Mouse (Mus musculus): ENCODE results near the gene Mapk6.

- TF ChIP-seq CTCF (IDR thresholded peaks at IDR 0.05; ENCODE audit: low read depth, low read length) (no peak), POLR2A (IDR thresholded peaks at IDR 0.05; ENCODE audit: extremely low read depth, insufficient read depth, low read length) (no peak)
Observed at GRCm38 (mm10) chr9:75429040-75429439, 19.2 kb upstream of the Mapk6 start.

Data from liver, adult 2 months (tissue).